Mouse (Mus musculus) midbrain, embryonic 16.5 days (tissue): ENCODE measurements at regions not wholly inside any gene's neighbourhood (a gene's known extent, or its start where the extent isn't known, plus 50 kb on each side); places are given as distances from the start of the nearest gene placed in this dataset.

Experiments
- ATAC-seq: fragments of 200-750 bp; cut with Nextera tagmentation; 2 replicates; pipeline ENCODE4 v1.8.0; 2017; ENCODE audit warnings: moderate TSS enrichment
- H3K27ac ChIP-seq: fragments of 300-500 bp; sonication (generic); 2 replicates; pipeline ENCODE4 v1.5.1; 2014; ENCODE audit warnings: mild to moderate bottlenecking, low read length, mixed read lengths
- H3K27me3 ChIP-seq: fragments of 300-500 bp; sonication (generic); 2 replicates; pipeline ENCODE4 v1.6.1; 2014; ENCODE audit warnings: low read depth, low read length, mixed read lengths; ENCODE audit not compliant: control insufficient read depth, insufficient read depth
- H3K36me3 ChIP-seq: fragments of 300-500 bp; sonication (generic); 2 replicates; pipeline ENCODE4 v1.6.1; 2014; ENCODE audit warnings: mild to moderate bottlenecking, low read length, moderate library complexity, mixed read lengths; ENCODE audit not compliant: control insufficient read depth, insufficient read depth
- H3K4me1 ChIP-seq: fragments of 300-500 bp; sonication (generic); 2 replicates; pipeline ENCODE4 v1.6.1; 2014; ENCODE audit warnings: mild to moderate bottlenecking, low read length, mixed read lengths; ENCODE audit not compliant: control insufficient read depth, insufficient read depth
- H3K4me2 ChIP-seq: fragments of 300-500 bp; sonication (generic); 2 replicates; pipeline ENCODE4 v1.6.1; 2014; ENCODE audit warnings: mild to moderate bottlenecking, low read length, mixed read lengths
- H3K4me3 ChIP-seq: fragments of 300-500 bp; sonication (generic); 2 replicates; pipeline ENCODE4 v1.5.1; 2014; ENCODE audit warnings: low read depth, mild to moderate bottlenecking, low read length, moderate library complexity, mixed read lengths
- H3K9ac ChIP-seq: fragments of 300-500 bp; sonication (generic); 2 replicates; pipeline ENCODE4 v1.6.1; 2014; ENCODE audit warnings: low read depth, low read length, mixed read lengths
- H3K9me3 ChIP-seq: fragments of 300-500 bp; sonication (generic); replicated peaks from 2 replicates; pipeline ENCODE4 v1.6.1; 2014; ENCODE audit warnings: mild to moderate bottlenecking, low read length, mixed read lengths; ENCODE audit not compliant: control insufficient read depth, poor library complexity, severe bottlenecking
- WGBS: fragments of 180-500 bp; shearing (Covaris S2); extraction: QIAGEN DNeasy Blood & Tissue Kit; methylation state at CpG from one replicate; pipeline ENCODE4 v1.1.7; 2014; 5-methylcytosine and 5-hydroxymethylcytosine counted together

GRCm38 (mm10) chr11:8148485-8148825 lies 515.9 kb downstream of the Tns3 start:
- Histone ChIP-seq H3K9me3 (no peaks in the 10 kb centered on the region), H3K4me1 (peaks cover 8% of the 10 kb centered on the region; the same call in 1 of the 2 replicates), H3K27ac (no peak overlapping the region), H3K4me3 (no peak overlapping the region), H3K36me3 (no peaks in the 10 kb centered on the region), H3K27me3 (no peaks in the 10 kb centered on the region), H3K4me2 (no peak overlapping the region), H3K9ac (no peak overlapping the region)
- no peak for ATAC-seq
- WGBS = 81% methylated on average over 5 of the region's 5 CpGs

- Histone ChIP-seq H3K4me2 (peak overlapping the region; percentile 34), H3K4me3 (no peak overlapping the region), H3K4me1 (peaks cover 8% of the 10 kb centered on the region; the same call in 1 of the 2 replicates), H3K27ac (no peak overlapping the region), H3K27me3 (no peaks in the 10 kb centered on the region), H3K9ac (no peak overlapping the region), H3K9me3 (no peaks in the 10 kb centered on the region), H3K36me3 (no peaks in the 10 kb centered on the region)
- ATAC-seq = 0 out of 2 replicates have a peak, but pooled peaks have one; percentile 51
- WGBS = 2% methylated on average over 6 of the region's 6 CpGs
Measured at GRCm38 (mm10) chr11:8147790-8148484, 516.4 kb downstream of the Tns3 start.

- no peaks in the 10 kb centered on the region for H3K27me3 ChIP-seq
Measured at GRCm38 (mm10) chr11:8137366-8137765, 527.0 kb downstream of the Tns3 start.

GRCm38 (mm10) chr11:8136666-8137065 lies 527.7 kb downstream of the Tns3 start:
- WGBS = 87% methylated on average over 4 of the region's 4 CpGs

More at GRCm38 (mm10) chr11:8137366-8137765, 527.0 kb downstream of the Tns3 start:
- Histone ChIP-seq H3K4me1 (no peaks in the 10 kb centered on the region), H3K9ac (no peak overlapping the region), H3K4me3 (no peak overlapping the region), H3K36me3 (no peaks in the 10 kb centered on the region), H3K27ac (no peak overlapping the region), H3K4me2 (no peak overlapping the region), H3K9me3 (no peaks in the 10 kb centered on the region)
- WGBS = 52% methylated on average over 4 of the region's 4 CpGs
- ATAC-seq = no peak

GRCm38 (mm10) chr11:8109286-8109685 lies 555.0 kb downstream of the Tns3 start:
- Histone ChIP-seq H3K27me3 (no peaks in the 10 kb centered on the region), H3K27ac (no peak overlapping the region), H3K4me2 (no peak overlapping the region), H3K4me3 (no peak overlapping the region), H3K36me3 (no peaks in the 10 kb centered on the region), H3K9me3 (no peaks in the 10 kb centered on the region), H3K4me1 (no peaks in the 10 kb centered on the region), H3K9ac (no peak overlapping the region)
- ATAC-seq = no peak
- 87% methylated on average over 2 of the region's 2 CpGs for WGBS

More at GRCm38 (mm10) chr11:8136666-8137065, 527.7 kb downstream of the Tns3 start:
- Histone ChIP-seq H3K36me3 (no peaks in the 10 kb centered on the region), H3K4me2 (no peak overlapping the region), H3K4me1 (no peaks in the 10 kb centered on the region), H3K9me3 (no peaks in the 10 kb centered on the region), H3K4me3 (no peak overlapping the region), H3K27me3 (no peaks in the 10 kb centered on the region), H3K9ac (no peak overlapping the region), H3K27ac (no peak overlapping the region)
- ATAC-seq = no peak

- H3K4me3 ChIP-seq = no peak overlapping the region
- no peaks in the 10 kb centered on the region for H3K27me3 ChIP-seq
- no peaks in the 10 kb centered on the region for H3K36me3 ChIP-seq
- H3K4me1 ChIP-seq = no peaks in the 10 kb centered on the region
- no peak overlapping the region for H3K27ac ChIP-seq
- ATAC-seq = no peak
- 78% methylated on average over 7 of the region's 7 CpGs for WGBS
- no peak overlapping the region for H3K4me2 ChIP-seq
- no peak overlapping the region for H3K9ac ChIP-seq
- H3K9me3 ChIP-seq = no peaks in the 10 kb centered on the region
Measured at GRCm38 (mm10) chr11:8101091-8101490, 563.2 kb downstream of the Tns3 start.

- Histone ChIP-seq H3K9ac (no peak overlapping the region), H3K4me1 (no peaks in the 10 kb centered on the region), H3K27ac (no peak overlapping the region), H3K4me2 (no peak overlapping the region), H3K9me3 (no peaks in the 10 kb centered on the region), H3K27me3 (no peaks in the 10 kb centered on the region), H3K4me3 (no peak overlapping the region), H3K36me3 (no peaks in the 10 kb centered on the region)
- 92% methylated on average over 2 of the region's 2 CpGs for WGBS
- no peak for ATAC-seq
Measured at GRCm38 (mm10) chr11:8084328-8084727, 580.0 kb downstream of the Tns3 start.

- ATAC-seq = no peak
- no peaks in the 10 kb centered on the region for H3K27me3 ChIP-seq
- no peaks in the 10 kb centered on the region for H3K4me1 ChIP-seq
- WGBS = 81% methylated on average over 4 of the region's 6 CpGs
- H3K27ac ChIP-seq = no peak overlapping the region
- no peak overlapping the region for H3K9ac ChIP-seq
- H3K4me3 ChIP-seq = no peak overlapping the region
- no peak overlapping the region for H3K4me2 ChIP-seq
- H3K36me3 ChIP-seq = no peaks in the 10 kb centered on the region
- no peaks in the 10 kb centered on the region for H3K9me3 ChIP-seq
Measured at GRCm38 (mm10) chr11:8082811-8083210, 581.5 kb downstream of the Tns3 start.

- Histone ChIP-seq H3K9me3 (no peaks in the 10 kb centered on the region), H3K9ac (no peak overlapping the region), H3K4me3 (no peak overlapping the region), H3K27me3 (no peaks in the 10 kb centered on the region), H3K4me2 (no peak overlapping the region), H3K4me1 (no peaks in the 10 kb centered on the region), H3K27ac (no peak overlapping the region), H3K36me3 (no peaks in the 10 kb centered on the region)
- ATAC-seq = no peak
- WGBS = 71% methylated on average over 1 of the region's 1 CpGs
Measured at GRCm38 (mm10) chr11:8073321-8073720, 591.0 kb downstream of the Tns3 start.
